Mouse (Mus musculus): ENCODE results near the gene Gzmm. TPM values are rescaled to one million over a fixed set of nuclear protein-coding genes. Genes with fewer than 3 reads are reported as not detected.

Gzmm gene
- polyA plus RNA-seq, 1 experiment from 2014 or later = 0.13 TPM

DNA sequence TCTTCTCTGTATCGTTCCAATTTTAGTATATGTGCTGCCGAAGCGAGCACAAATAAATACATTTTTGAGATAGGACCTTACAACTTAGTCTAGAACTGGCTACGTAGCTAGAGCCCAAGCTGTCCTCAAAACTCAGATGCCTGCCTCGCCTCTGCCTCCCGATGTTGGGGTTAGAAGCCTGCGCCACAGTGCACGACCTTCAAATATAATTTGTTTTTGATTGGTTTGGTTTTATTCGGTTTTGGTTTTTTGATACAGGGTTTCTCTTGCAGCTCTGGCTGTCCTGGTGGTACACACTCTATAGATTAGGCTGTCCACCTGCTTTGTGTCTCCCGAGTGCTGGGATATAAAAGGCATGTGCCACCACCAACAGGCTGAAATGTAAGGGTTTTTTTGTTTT lies 14.7 kb downstream of the Gzmm start:
- WGBS (ENCODE audit: insufficient replicate concordance) = 80% methylated on average over 10 of the region's 10 CpGs
- Histone ChIP-seq H3K4me2 (ENCODE audit: low read depth, low read length) (peak overlapping the region; percentile 77; the same call in 1 of the 2 replicates), H3K36me3 (replicated peaks; ENCODE audit: insufficient read depth, low read length) (peaks cover 25% of the 10 kb centered on the region), H3K9me3 (ENCODE audit: low read length) (no peaks in the 10 kb centered on the region), H3K27me3 (ENCODE audit: insufficient read depth, low read length) (no peaks in the 10 kb centered on the region), H3K9ac (replicated peaks) (no peak overlapping the region), H3K27ac (ENCODE audit: low read depth) (no peak overlapping the region), H3K4me1 (ENCODE audit: insufficient read depth) (peaks cover 42% of the 10 kb centered on the region), H3K4me3 (ENCODE audit: low read depth, low read length) (peak overlapping the region; percentile 85; the same call in 1 of the 2 replicates)
- TF ChIP-seq EP300 (IDR thresholded peaks at IDR 0.05; ENCODE audit: low read depth) (no peak), CTCF (IDR thresholded peaks at IDR 0.05; ENCODE audit: low read depth) (no peak)
- no peak for ATAC-seq
- no peak for DNase-seq

DNA sequence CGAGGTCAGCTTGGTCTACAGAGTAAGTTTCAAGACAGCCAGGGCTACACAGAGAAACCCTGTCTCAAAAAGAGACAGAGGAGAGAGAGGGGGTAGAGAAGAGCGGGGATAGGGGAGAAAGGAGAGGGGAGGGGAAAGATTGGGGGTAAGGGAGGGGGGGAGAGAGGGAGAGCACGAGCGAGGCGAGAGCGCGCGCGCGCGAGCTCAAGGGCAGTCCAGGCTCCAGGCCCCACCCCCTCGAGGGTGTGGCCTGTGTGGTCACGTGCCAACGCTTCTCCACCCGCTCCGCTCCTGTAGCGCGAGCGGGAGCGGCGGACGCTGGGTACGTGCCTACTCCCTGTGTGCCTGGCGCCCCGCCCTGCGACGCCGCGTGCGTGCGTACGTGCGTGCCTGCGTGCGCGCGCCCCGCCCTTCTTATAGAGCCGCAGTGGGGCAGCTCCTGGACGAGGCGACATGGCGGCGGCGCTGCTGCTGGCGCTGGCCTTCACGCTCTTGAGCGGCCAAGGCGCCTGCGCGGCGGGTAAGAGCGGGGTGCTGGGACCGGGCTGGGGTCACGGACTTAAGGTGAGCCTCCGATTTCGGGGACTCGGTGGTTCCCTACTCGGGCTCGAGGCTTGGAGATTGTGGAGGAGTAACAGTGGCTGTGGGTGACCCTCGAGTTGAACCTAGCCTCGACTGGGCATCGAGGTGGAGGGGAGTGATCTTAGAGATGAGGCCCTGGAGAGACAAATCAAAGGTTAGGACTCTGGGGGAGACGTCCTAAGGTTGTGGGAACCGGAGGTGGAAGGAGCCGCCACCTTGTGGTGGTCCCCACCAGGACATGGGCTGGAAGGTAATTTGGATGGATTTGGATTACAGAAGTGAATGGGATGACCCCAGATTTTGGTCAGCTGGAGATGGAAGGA lies 15.5 kb downstream of the Gzmm start, which contains the start of gene Bsg:
Gene Bsg (plus strand): TSS at position 427 of the 905 bp plus-strand sequence.
- Histone ChIP-seq H3K27me3 (ENCODE audit: insufficient read depth, low read length) (no peaks in the 10 kb centered on the region), H3K4me1 (ENCODE audit: insufficient read depth) (peaks cover 48% of the 10 kb centered on the region), H3K36me3 (replicated peaks; ENCODE audit: insufficient read depth, low read length) (peaks cover 32% of the 10 kb centered on the region), H3K9me3 (ENCODE audit: low read length) (no peaks in the 10 kb centered on the region), H3K4me2 (ENCODE audit: low read depth, low read length) (peak within 1 kb of the TSS; percentile 77), H3K9ac (replicated peaks) (peak within 1 kb of the TSS; percentile 87), H3K27ac (ENCODE audit: low read depth) (peak within 1 kb of the TSS; percentile 79), H3K4me3 (ENCODE audit: low read depth, low read length) (peak within 1 kb of the TSS; percentile 85)
- WGBS (ENCODE audit: insufficient replicate concordance) = under 1% methylated on average over 63 of the region's 65 CpGs
- peak; percentile 92 for ATAC-seq
- no peak for TF ChIP-seq EP300 (IDR thresholded peaks at IDR 0.05; ENCODE audit: low read depth)
- peak; percentile 65 for TF ChIP-seq CTCF (IDR thresholded peaks at IDR 0.05; ENCODE audit: low read depth)
- DNase-seq = peak; percentile 99

DNA sequence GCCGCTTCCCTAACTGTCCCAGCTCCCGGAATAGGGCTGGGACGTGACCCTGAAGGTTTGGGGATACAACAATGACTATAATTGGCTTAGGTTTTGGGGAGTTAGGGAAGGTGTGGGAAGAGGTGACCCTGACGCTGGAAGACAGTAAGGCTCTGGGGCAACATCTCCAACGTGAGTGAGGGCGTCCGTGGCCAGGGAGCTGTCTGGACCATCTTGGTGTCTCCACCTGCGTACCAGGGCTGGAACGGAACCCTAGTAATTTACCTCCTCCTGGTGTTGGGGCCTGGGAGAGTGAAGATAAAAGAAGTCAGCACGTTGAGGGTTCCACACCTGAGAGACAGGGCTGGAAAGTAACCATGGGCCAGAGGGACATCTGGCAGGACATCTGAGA lies 16.1 kb downstream of the Gzmm start:
- Histone ChIP-seq H3K4me2 (ENCODE audit: low read depth, low read length) (peak overlapping the region; percentile 77), H3K4me3 (ENCODE audit: low read depth, low read length) (peak overlapping the region; percentile 85), H3K9ac (replicated peaks) (peak overlapping the region; percentile 87), H3K27ac (ENCODE audit: low read depth) (peak overlapping the region; percentile 79), H3K4me1 (ENCODE audit: insufficient read depth) (peaks cover 48% of the 10 kb centered on the region), H3K36me3 (replicated peaks; ENCODE audit: insufficient read depth, low read length) (peaks cover 39% of the 10 kb centered on the region), H3K27me3 (ENCODE audit: insufficient read depth, low read length) (no peaks in the 10 kb centered on the region), H3K9me3 (ENCODE audit: low read length) (no peaks in the 10 kb centered on the region)
- TF ChIP-seq CTCF (IDR thresholded peaks at IDR 0.05; ENCODE audit: low read depth) (no peak), EP300 (IDR thresholded peaks at IDR 0.05; ENCODE audit: low read depth) (no peak)
- no peak for ATAC-seq
- 1% methylated on average over 10 of the region's 10 CpGs for WGBS (ENCODE audit: insufficient replicate concordance)
- no peak for DNase-seq

DNA sequence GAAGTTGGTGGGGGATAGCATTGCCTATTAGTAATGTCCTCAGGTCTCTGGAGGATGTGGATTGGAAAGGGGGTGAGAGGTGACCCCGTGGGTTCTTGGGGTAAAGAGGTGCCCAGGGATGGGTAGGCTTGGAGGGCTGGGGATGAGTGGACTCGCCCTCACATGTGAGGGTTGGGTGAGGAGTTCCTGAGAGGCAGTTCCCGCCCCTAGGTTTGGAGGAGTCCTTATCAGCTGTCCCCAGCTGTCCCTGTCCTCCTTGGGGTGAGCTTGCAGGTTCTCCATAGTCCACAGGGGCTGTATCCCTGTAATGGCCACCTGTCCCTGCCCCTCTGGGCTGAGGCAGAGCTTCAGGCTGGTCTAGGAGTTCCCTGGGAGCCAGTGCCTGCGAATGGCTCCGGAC lies 17.1 kb downstream of the Gzmm start:
- peaks cover 47% of the 10 kb centered on the region for H3K4me1 ChIP-seq (ENCODE audit: insufficient read depth)
- DNase-seq = peak; percentile 81
- 47% methylated on average over 5 of the region's 5 CpGs for WGBS (ENCODE audit: insufficient replicate concordance)

DNA sequence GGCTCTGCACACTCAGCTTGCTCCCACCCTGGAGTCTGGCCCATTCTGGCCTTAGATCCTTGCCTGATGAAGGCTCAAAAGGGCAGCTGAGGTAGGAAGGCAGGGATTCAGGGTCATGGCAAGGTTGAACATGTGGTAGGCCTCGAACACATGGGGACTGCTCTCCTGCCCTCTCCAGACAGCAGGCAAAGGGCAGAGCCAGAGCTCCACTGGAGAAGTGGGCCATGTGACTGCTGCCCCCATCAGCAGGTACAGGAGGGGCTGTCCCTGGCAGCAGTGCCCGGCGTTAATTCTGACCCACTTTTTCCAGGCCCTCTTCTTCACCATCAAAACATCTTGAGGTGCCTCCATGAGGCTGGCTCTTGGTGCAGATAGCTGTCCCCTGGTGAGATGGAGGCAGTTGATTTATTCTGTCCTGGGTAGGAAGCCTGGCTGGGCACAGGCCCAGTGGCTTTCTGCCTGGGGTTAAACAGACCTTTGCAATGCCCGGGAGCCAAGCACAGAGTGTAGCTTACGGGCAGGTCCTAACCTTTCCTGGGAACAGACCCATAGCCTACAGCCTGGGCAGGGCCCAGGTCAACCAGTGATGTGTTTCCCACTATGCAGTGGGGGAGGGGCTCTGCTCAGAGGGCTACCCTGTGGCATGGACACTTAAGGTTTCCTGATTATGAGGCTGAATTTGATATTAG lies 17.7 kb downstream of the Gzmm start:
- H3K27me3 ChIP-seq (ENCODE audit: insufficient read depth, low read length) = no peaks in the 10 kb centered on the region
- H3K9ac ChIP-seq (replicated peaks) = peak overlapping the region; percentile 87
- DNase-seq = no peak
- H3K27ac ChIP-seq (ENCODE audit: low read depth) = peak overlapping the region; percentile 79
- no peak for TF ChIP-seq CTCF (IDR thresholded peaks at IDR 0.05; ENCODE audit: low read depth)
- no peak for TF ChIP-seq EP300 (IDR thresholded peaks at IDR 0.05; ENCODE audit: low read depth)
- H3K4me2 ChIP-seq (ENCODE audit: low read depth, low read length) = peak overlapping the region; percentile 77
- peaks cover 55% of the 10 kb centered on the region for H3K36me3 ChIP-seq (replicated peaks; ENCODE audit: insufficient read depth, low read length)
- no peaks in the 10 kb centered on the region for H3K9me3 ChIP-seq (ENCODE audit: low read length)
- no peak for ATAC-seq
- H3K4me1 ChIP-seq (ENCODE audit: insufficient read depth) = peaks cover 45% of the 10 kb centered on the region
- peak overlapping the region; percentile 85 for H3K4me3 ChIP-seq (ENCODE audit: low read depth, low read length)
- 52% methylated on average over 5 of the region's 5 CpGs for WGBS (ENCODE audit: insufficient replicate concordance)

More for the DNA sequence above, 17.1 kb downstream of the Gzmm start:
- Histone ChIP-seq H3K27me3 (ENCODE audit: insufficient read depth, low read length) (no peaks in the 10 kb centered on the region), H3K36me3 (replicated peaks; ENCODE audit: insufficient read depth, low read length) (peaks cover 49% of the 10 kb centered on the region), H3K9ac (replicated peaks) (peak overlapping the region; percentile 87), H3K4me2 (ENCODE audit: low read depth, low read length) (peak overlapping the region; percentile 77), H3K4me3 (ENCODE audit: low read depth, low read length) (peak overlapping the region; percentile 85), H3K27ac (ENCODE audit: low read depth) (peak overlapping the region; percentile 79), H3K9me3 (ENCODE audit: low read length) (no peaks in the 10 kb centered on the region)
- peak; percentile 67 for ATAC-seq
- no peak for TF ChIP-seq CTCF (IDR thresholded peaks at IDR 0.05; ENCODE audit: low read depth)
- TF ChIP-seq EP300 (IDR thresholded peaks at IDR 0.05; ENCODE audit: low read depth) = peak; percentile 96

DNA sequence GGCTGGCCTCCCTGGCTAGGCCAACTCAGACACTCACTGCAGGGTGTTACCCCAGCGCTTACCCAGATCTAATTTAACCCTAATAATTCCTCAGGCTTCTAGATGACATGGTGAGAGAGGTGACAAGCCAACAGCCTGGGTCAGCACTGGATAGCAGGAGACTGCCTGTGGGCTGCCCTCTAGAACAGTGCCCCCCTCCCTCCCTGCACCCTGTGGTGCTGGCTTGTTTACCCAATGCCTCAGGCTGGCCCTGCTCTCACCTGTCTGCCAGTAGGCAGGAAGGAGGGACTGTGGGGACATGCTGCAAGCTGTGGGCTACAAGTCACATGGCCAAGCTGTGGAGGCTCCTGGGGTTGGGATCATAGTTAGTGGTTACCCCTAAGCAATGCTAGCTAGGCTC lies 18.3 kb downstream of the Gzmm start:
- Histone ChIP-seq H3K27ac (ENCODE audit: low read depth) (peak overlapping the region; percentile 79), H3K4me1 (ENCODE audit: insufficient read depth) (peaks cover 42% of the 10 kb centered on the region), H3K4me3 (ENCODE audit: low read depth, low read length) (peak overlapping the region; percentile 85), H3K27me3 (ENCODE audit: insufficient read depth, low read length) (no peaks in the 10 kb centered on the region), H3K36me3 (replicated peaks; ENCODE audit: insufficient read depth, low read length) (peaks cover 60% of the 10 kb centered on the region), H3K9me3 (ENCODE audit: low read length) (no peaks in the 10 kb centered on the region), H3K4me2 (ENCODE audit: low read depth, low read length) (peak overlapping the region; percentile 77), H3K9ac (replicated peaks) (peak overlapping the region; percentile 87)
- DNase-seq = no peak
- no peak for ATAC-seq
- TF ChIP-seq EP300 (IDR thresholded peaks at IDR 0.05; ENCODE audit: low read depth) (no peak), CTCF (IDR thresholded peaks at IDR 0.05; ENCODE audit: low read depth) (no peak)
- 80% methylated on average over 1 of the region's 1 CpGs for WGBS (ENCODE audit: insufficient replicate concordance)
